Mouse (Mus musculus): ENCODE data around the gene Tnfrsf13b. TPM values are rescaled to one million over a fixed set of nuclear protein-coding genes. Genes with fewer than 3 reads are reported as not detected.
A peak's percentile ranks its signal among the peaks of the same experiment; 100 is the strongest.

The Tnfrsf13b gene
- polyA plus RNA-seq, 1 experiment from 2014 or later: 2.2 TPM

DNA sequence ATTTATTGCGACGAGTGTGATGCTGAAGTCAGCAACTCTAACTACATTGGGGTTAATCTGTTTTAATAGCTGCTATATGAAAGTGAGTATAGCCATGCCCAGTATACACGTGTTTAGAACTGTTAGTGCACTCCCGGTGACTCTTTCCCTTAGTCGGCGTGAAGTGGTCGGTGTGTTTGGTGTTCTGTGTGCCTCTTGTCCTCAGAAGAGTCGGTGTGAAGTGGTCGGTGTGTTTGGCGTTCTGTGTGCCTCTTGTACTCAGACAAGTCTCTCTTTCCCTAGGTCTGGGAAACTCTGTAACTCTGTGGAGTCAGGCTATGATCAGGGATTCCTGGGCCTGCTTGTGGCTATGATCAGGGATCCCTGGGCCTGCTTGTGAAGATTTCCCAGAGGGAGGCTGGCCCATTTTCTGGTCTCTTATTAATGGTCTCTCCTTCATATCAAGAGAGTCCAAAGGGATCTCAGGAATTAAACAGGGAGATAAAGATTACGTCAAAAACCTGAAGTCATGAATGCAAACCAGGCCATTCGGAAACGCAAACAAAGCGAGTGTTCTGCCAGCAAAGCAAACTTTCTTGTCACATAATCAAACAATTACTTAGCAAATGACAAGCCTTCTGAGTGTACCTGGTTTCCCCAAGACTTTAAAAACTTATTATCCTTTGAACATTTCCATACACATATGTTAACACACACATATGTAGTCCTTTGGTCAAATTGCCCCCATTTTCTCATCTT, 70.2 kb downstream of the Tnfrsf13b start:
- H3K4me1 ChIP-seq (replicated peaks): 0 out of 2 replicates have a peak, but pooled peaks cover 3% of the 10 kb centered on the region
- 79% methylated on average over 14 of the region's 14 CpGs for WGBS
- H3K36me3 ChIP-seq: no peaks in the 10 kb centered on the region
- H3K27me3 ChIP-seq (replicated peaks): peaks cover 13% of the 10 kb centered on the region
- no peaks in the 10 kb centered on the region for H3K9me3 ChIP-seq (replicated peaks)
- 0 out of 2 replicates have a peak overlapping the region, but pooled peaks have one; percentile 15 for H3K9ac ChIP-seq
- ATAC-seq (ENCODE audit: insufficient number of reproducible peaks, low FRiP score): no peak
- H3K4me2 ChIP-seq: no peak overlapping the region
- no peak overlapping the region for H3K4me3 ChIP-seq
- H3K27ac ChIP-seq (ENCODE audit: poor library complexity, severe bottlenecking): no peak overlapping the region

DNA sequence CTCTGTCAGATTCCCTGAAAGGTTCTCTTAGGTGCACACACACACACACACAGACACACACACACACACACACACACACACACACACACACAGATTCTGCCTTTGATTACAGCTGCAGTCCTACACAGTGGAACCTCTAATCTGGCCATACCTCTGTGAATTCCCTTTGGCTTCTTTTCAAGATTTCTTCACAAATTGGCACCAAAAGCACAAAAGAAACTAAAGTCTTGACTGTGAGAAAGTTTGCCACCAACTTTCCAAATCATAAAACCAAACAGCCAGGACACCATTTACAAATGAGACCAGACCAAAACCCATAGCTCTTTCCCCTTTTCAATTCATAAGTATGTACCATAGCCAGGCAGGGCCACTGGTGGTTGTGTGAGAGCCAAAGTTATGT, 71.4 kb downstream of the Tnfrsf13b start:
- no peak for ATAC-seq (ENCODE audit: insufficient number of reproducible peaks, low FRiP score)
- H3K9me3 ChIP-seq (replicated peaks): no peaks in the 10 kb centered on the region
- no peak overlapping the region for H3K4me3 ChIP-seq
- no peak overlapping the region for H3K4me2 ChIP-seq
- no peak overlapping the region for H3K9ac ChIP-seq
- H3K27ac ChIP-seq (ENCODE audit: poor library complexity, severe bottlenecking): no peak overlapping the region
- 0 out of 2 replicates have a peak, but pooled peaks cover 3% of the 10 kb centered on the region for H3K4me1 ChIP-seq (replicated peaks)
- peaks cover 13% of the 10 kb centered on the region for H3K27me3 ChIP-seq (replicated peaks)
- no peaks in the 10 kb centered on the region for H3K36me3 ChIP-seq

Other genes with a start within 250 kb of the Tnfrsf13b start
- gene Tmem11, start 247.5 kb upstream of the Tnfrsf13b start, polyA plus RNA-seq (2016; fragmentation: Nextera tagmentation; extraction: Ambion mirVana): 52.6 and 53.9 TPM in 2 replicates
- 22.1 and 25.5 TPM in 2 replicates for gene Natd1, start 212.0 kb upstream of the Tnfrsf13b start, polyA plus RNA-seq (2016; fragmentation: Nextera tagmentation; extraction: Ambion mirVana)
- gene Map2k3, start 194.7 kb upstream of the Tnfrsf13b start, polyA plus RNA-seq (2016; fragmentation: Nextera tagmentation; extraction: Ambion mirVana): 77.6 and 78.5 TPM in 2 replicates
- gene Kcnj12, start 104.2 kb upstream of the Tnfrsf13b start, polyA plus RNA-seq (2016; fragmentation: Nextera tagmentation; extraction: Ambion mirVana): 3.8 and 4.3 TPM in 2 replicates
- gene Usp22, start 48.3 kb downstream of the Tnfrsf13b start, polyA plus RNA-seq (2016; fragmentation: Nextera tagmentation; extraction: Ambion mirVana): 106 and 112 TPM in 2 replicates
- gene Aldh3a1, start 80.8 kb downstream of the Tnfrsf13b start, polyA plus RNA-seq (2016; fragmentation: Nextera tagmentation; extraction: Ambion mirVana): 0.18 TPM in 1 of 2 replicates, not detected in the other
- 32.0 and 33.1 TPM in 2 replicates for gene Aldh3a2, start 140.7 kb downstream of the Tnfrsf13b start, polyA plus RNA-seq (2016; fragmentation: Nextera tagmentation; extraction: Ambion mirVana)
- not detected in 2 replicates for gene Slc47a2, start 216.1 kb downstream of the Tnfrsf13b start, polyA plus RNA-seq (2016; fragmentation: Nextera tagmentation; extraction: Ambion mirVana)